Mouse (Mus musculus) midbrain, embryonic 16.5 days (tissue): Measurements from ENCODE around the gene Scamp3. TPM values are rescaled to one million over a fixed set of nuclear protein-coding genes. Genes with fewer than 3 reads are reported as not detected.
A peak's percentile ranks its signal among the peaks of the same experiment; 100 is the strongest.

Experiments
- ATAC-seq: fragments of 200-750 bp; cut with Nextera tagmentation; 2 replicates; pipeline ENCODE4 v1.8.0; 2017; ENCODE audit warnings: moderate TSS enrichment
- H3K27ac ChIP-seq: fragments of 300-500 bp; sonication (generic); 2 replicates; pipeline ENCODE4 v1.5.1; 2014; ENCODE audit warnings: mild to moderate bottlenecking, low read length, mixed read lengths
- H3K27me3 ChIP-seq: fragments of 300-500 bp; sonication (generic); 2 replicates; pipeline ENCODE4 v1.6.1; 2014; ENCODE audit warnings: low read depth, low read length, mixed read lengths; ENCODE audit not compliant: control insufficient read depth, insufficient read depth
- H3K36me3 ChIP-seq: fragments of 300-500 bp; sonication (generic); 2 replicates; pipeline ENCODE4 v1.6.1; 2014; ENCODE audit warnings: mild to moderate bottlenecking, low read length, moderate library complexity, mixed read lengths; ENCODE audit not compliant: control insufficient read depth, insufficient read depth
- H3K4me1 ChIP-seq: fragments of 300-500 bp; sonication (generic); 2 replicates; pipeline ENCODE4 v1.6.1; 2014; ENCODE audit warnings: mild to moderate bottlenecking, low read length, mixed read lengths; ENCODE audit not compliant: control insufficient read depth, insufficient read depth
- H3K4me2 ChIP-seq: fragments of 300-500 bp; sonication (generic); 2 replicates; pipeline ENCODE4 v1.6.1; 2014; ENCODE audit warnings: mild to moderate bottlenecking, low read length, mixed read lengths
- H3K4me3 ChIP-seq: fragments of 300-500 bp; sonication (generic); 2 replicates; pipeline ENCODE4 v1.5.1; 2014; ENCODE audit warnings: low read depth, mild to moderate bottlenecking, low read length, moderate library complexity, mixed read lengths
- H3K9ac ChIP-seq: fragments of 300-500 bp; sonication (generic); 2 replicates; pipeline ENCODE4 v1.6.1; 2014; ENCODE audit warnings: low read depth, low read length, mixed read lengths
- H3K9me3 ChIP-seq: fragments of 300-500 bp; sonication (generic); replicated peaks from 2 replicates; pipeline ENCODE4 v1.6.1; 2014; ENCODE audit warnings: mild to moderate bottlenecking, low read length, mixed read lengths; ENCODE audit not compliant: control insufficient read depth, poor library complexity, severe bottlenecking
- WGBS: fragments of 180-500 bp; shearing (Covaris S2); extraction: QIAGEN DNeasy Blood & Tissue Kit; methylation state at CpG from one replicate; pipeline ENCODE4 v1.1.7; 2014; 5-methylcytosine and 5-hydroxymethylcytosine counted together
- polyA plus RNA-seq: library from polyadenylated mRNA; unstranded; fragments of >200 nt; fragmentation: Nextera tagmentation; extraction: Ambion mirVana; gene quantifications from 2 replicates; pipeline ENCODE4 v1.2.1, GENCODE M21; 2015

Scamp3 gene
- polyA plus RNA-seq, 1 experiment from 2014 or later: 152 TPM

GRCm38 (mm10) chr3:89183058-89183958, 6.0 kb downstream of the Scamp3 start, which contains the start of gene Fam189b:
Fam189b (plus strand) TSS chr3:89183143.
- Histone ChIP-seq H3K4me3 (peak within 1 kb of the TSS; percentile 60), H3K36me3 (peaks cover 14% of the 10 kb centered on the region; the same call in 1 of the 2 replicates), H3K4me2 (peak within 1 kb of the TSS; percentile 90), H3K27me3 (no peaks in the 10 kb centered on the region), H3K27ac (peak within 1 kb of the TSS; percentile 92), H3K9ac (peak within 1 kb of the TSS; percentile 87), H3K4me1 (peaks cover 25% of the 10 kb centered on the region), H3K9me3 (no peaks in the 10 kb centered on the region)
- 4% methylated on average over 39 of the region's 39 CpGs for WGBS
- ATAC-seq: peak; percentile 95

GRCm38 (mm10) chr3:89183959-89184315, 6.7 kb downstream of the Scamp3 start:
- WGBS: 74% methylated on average over 6 of the region's 6 CpGs
- peaks cover 14% of the 10 kb centered on the region; the same call in 1 of the 2 replicates for H3K36me3 ChIP-seq
- ATAC-seq: no peak
- no peaks in the 10 kb centered on the region for H3K9me3 ChIP-seq
- H3K9ac ChIP-seq: peak overlapping the region; percentile 87
- H3K27me3 ChIP-seq: no peaks in the 10 kb centered on the region
- H3K4me1 ChIP-seq: peaks cover 19% of the 10 kb centered on the region
- peak overlapping the region; percentile 92 for H3K27ac ChIP-seq
- peak overlapping the region; percentile 90 for H3K4me2 ChIP-seq
- peak overlapping the region; percentile 60 for H3K4me3 ChIP-seq

- ATAC-seq: no peak
Observed at GRCm38 (mm10) chr3:89187197-89187596, 9.9 kb downstream of the Scamp3 start.

DNA sequence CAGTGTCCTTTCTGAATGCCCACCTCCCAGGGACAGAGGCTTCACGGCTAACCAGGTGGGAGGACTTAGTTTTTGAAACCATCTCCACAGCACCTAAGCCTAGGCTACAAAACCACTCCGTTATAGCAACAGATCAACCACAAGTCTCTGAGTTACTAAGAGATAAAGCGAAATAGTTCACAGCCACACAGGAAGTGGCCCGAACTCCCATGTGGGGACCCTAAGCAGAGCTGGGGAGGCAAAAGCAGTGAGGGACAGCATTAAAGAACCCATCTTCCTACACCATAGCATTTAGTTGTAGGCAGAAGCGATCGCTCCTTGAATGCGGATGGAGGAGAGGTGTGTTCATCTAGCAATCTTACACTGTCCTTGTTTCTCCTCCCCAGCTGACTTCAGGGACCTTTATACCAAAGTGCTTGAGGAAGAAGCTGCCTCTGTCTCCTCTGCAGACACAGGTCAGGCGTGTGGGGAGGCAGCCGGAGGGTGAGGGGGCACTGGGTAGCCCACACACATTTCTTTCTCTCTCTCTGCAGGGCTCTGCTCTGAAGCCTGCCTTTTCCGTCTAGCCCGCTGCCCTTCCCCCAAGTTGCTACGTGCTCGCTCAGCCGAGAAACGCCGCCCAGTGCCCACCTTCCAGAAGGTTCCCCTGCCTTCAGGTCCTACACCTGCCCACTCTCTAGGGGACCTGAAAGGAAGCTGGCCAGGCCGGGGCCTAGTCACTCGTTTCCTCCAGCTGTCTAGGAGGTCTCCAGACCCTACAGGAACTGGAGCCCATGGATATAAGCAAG, 10.6 kb downstream of the Scamp3 start:
- Histone ChIP-seq H3K4me3 (no peak overlapping the region), H3K9ac (no peak overlapping the region), H3K4me1 (peaks cover 19% of the 10 kb centered on the region), H3K27ac (no peak overlapping the region), H3K36me3 (0 out of 2 replicates have a peak, but pooled peaks cover 3% of the 10 kb centered on the region), H3K4me2 (no peak overlapping the region), H3K9me3 (no peaks in the 10 kb centered on the region), H3K27me3 (no peaks in the 10 kb centered on the region)
- WGBS: 61% methylated on average over 18 of the region's 18 CpGs
- ATAC-seq: no peak

More at GRCm38 (mm10) chr3:89187197-89187596, 9.9 kb downstream of the Scamp3 start:
- Histone ChIP-seq H3K9ac (no peak overlapping the region), H3K4me2 (no peak overlapping the region), H3K4me3 (no peak overlapping the region), H3K27ac (no peak overlapping the region), H3K4me1 (peaks cover 19% of the 10 kb centered on the region), H3K9me3 (no peaks in the 10 kb centered on the region), H3K36me3 (0 out of 2 replicates have a peak, but pooled peaks cover 3% of the 10 kb centered on the region), H3K27me3 (no peaks in the 10 kb centered on the region)
- 36% methylated on average over 20 of the region's 23 CpGs for WGBS

GRCm38 (mm10) chr3:89188478-89188875, 11.2 kb downstream of the Scamp3 start:
- 66% methylated on average over 12 of the region's 12 CpGs for WGBS
- Histone ChIP-seq H3K9ac (no peak overlapping the region), H3K4me2 (no peak overlapping the region), H3K36me3 (0 out of 2 replicates have a peak, but pooled peaks cover 3% of the 10 kb centered on the region), H3K27me3 (no peaks in the 10 kb centered on the region), H3K4me1 (peaks cover 18% of the 10 kb centered on the region), H3K9me3 (no peaks in the 10 kb centered on the region), H3K4me3 (no peak overlapping the region), H3K27ac (no peak overlapping the region)
- ATAC-seq: no peak

GRCm38 (mm10) chr3:89190436-89190835, 13.2 kb downstream of the Scamp3 start:
- H3K27me3 ChIP-seq: no peaks in the 10 kb centered on the region
- no peak overlapping the region for H3K27ac ChIP-seq
- no peak overlapping the region for H3K4me2 ChIP-seq
- no peak overlapping the region for H3K9ac ChIP-seq
- H3K36me3 ChIP-seq: 0 out of 2 replicates have a peak, but pooled peaks cover 3% of the 10 kb centered on the region
- H3K4me3 ChIP-seq: no peak overlapping the region
- WGBS: 88% methylated on average over 8 of the region's 8 CpGs
- no peaks in the 10 kb centered on the region for H3K9me3 ChIP-seq
- no peaks in the 10 kb centered on the region for H3K4me1 ChIP-seq
- ATAC-seq: no peak

GRCm38 (mm10) chr3:89193351-89193750, 16.1 kb downstream of the Scamp3 start:
- Histone ChIP-seq H3K9me3 (no peaks in the 10 kb centered on the region), H3K4me1 (peaks cover 10% of the 10 kb centered on the region), H3K36me3 (no peaks in the 10 kb centered on the region), H3K27me3 (no peaks in the 10 kb centered on the region), H3K9ac (no peak overlapping the region), H3K4me2 (no peak overlapping the region), H3K27ac (no peak overlapping the region), H3K4me3 (no peak overlapping the region)
- WGBS: 65% methylated on average over 1 of the region's 1 CpGs
- ATAC-seq: no peak

- Histone ChIP-seq H3K27ac (no peak overlapping the region), H3K9me3 (no peaks in the 10 kb centered on the region), H3K27me3 (no peaks in the 10 kb centered on the region), H3K4me3 (no peak overlapping the region), H3K4me1 (peaks cover 10% of the 10 kb centered on the region), H3K9ac (no peak overlapping the region), H3K36me3 (no peaks in the 10 kb centered on the region), H3K4me2 (no peak overlapping the region)
- no peak for ATAC-seq
- 88% methylated on average over 2 of the region's 2 CpGs for WGBS
Observed at GRCm38 (mm10) chr3:89193853-89194252, 16.6 kb downstream of the Scamp3 start.
